8 mouse cellular contexts compared by ENCODE assay signal in genomic region chr8:118284112-118285029, GRCm38 (mm10). TPM values are rescaled to one million over a fixed set of nuclear protein-coding genes. Genes with fewer than 3 reads are reported as not detected.
DNase-seq lines count a peak whose midpoint lies in the region; ATAC-seq and TF ChIP-seq lines count a peak whose summit lies in the region.
"Had no signal": no experiment of that assay in that cellular context is flagged by ENCODE, and none has a peak within 500 bp of the region (broad histone marks: within the 10 kb centered on the region; RNA-seq: fewer than 3 reads in every experiment).

No protein-coding gene starts in this region.

- DNase-seq in R1 (ENCODE audit: low read depth, low spot score), result peak; percentile 40
- DNase-seq in embryonic facial prominence, embryonic 11.5 days (ENCODE audit: low spot score), result peak; percentile 63
- DNase-seq in heart, embryonic 10.5 days (ENCODE audit: low spot score), result peak; percentile 79
- DNase-seq in layer of hippocampus, postnatal 36 days, result peak; percentile 44 to 47
- peak; percentile 26 for DNase-seq in yolk sac, embryonic 10.5 days (ENCODE audit: low spot score)

- TF ChIP-seq CTCF in E14TG2a.4 (conservative IDR thresholded peaks at IDR 0.05; ENCODE audit: low read length), result no peak

- no peak overlapping the region for H3K27ac ChIP-seq in embryonic facial prominence, embryonic 11.5 days (replicated peaks; ENCODE audit: low read depth, low read length)
- peak overlapping the region; percentile 89 for H3K27ac ChIP-seq in heart, embryonic 10.5 days
- peak overlapping the region; percentile 83 for H3K27ac ChIP-seq in midbrain, embryonic 15.5 days

- under 1% methylated on average over 45 of the region's 46 CpGs for WGBS in embryonic facial prominence, embryonic 11.5 days
- WGBS in heart, embryonic 10.5 days, result under 1% methylated on average over 43 of the region's 46 CpGs
- WGBS in midbrain, embryonic 15.5 days, result under 1% methylated on average over 46 of the region's 46 CpGs

- peak overlapping the region; percentile 93 for H3K4me2 ChIP-seq in embryonic facial prominence, embryonic 11.5 days (ENCODE audit: low read depth, low read length)
- peak overlapping the region; percentile 90 for H3K4me2 ChIP-seq in midbrain, embryonic 15.5 days

- H3K9ac ChIP-seq in embryonic facial prominence, embryonic 11.5 days (replicated peaks; ENCODE audit: low read length), result peak overlapping the region; percentile 63
- H3K9ac ChIP-seq in midbrain, embryonic 15.5 days, result peak overlapping the region; percentile 70

- peak; percentile 70; the same call in 1 of the 2 replicates for ATAC-seq in embryonic facial prominence, embryonic 11.5 days (replicated peaks; ENCODE audit: insufficient number of reproducible peaks, low FRiP score, low TSS enrichment, low read depth)
- ATAC-seq in midbrain, embryonic 15.5 days (replicated peaks), result peak; percentile 71

- peaks cover 58% of the 10 kb centered on the region for H3K4me1 ChIP-seq in E14TG2a.4 (replicated peaks; ENCODE audit: low read depth, low read length)
- no peaks in the 10 kb centered on the region for H3K4me1 ChIP-seq in embryonic facial prominence, embryonic 11.5 days (ENCODE audit: control insufficient read depth, insufficient read depth, low read length)
- peaks cover 58% of the 10 kb centered on the region for H3K4me1 ChIP-seq in heart, embryonic 10.5 days
- H3K4me1 ChIP-seq in midbrain, embryonic 15.5 days, result peaks cover 36% of the 10 kb centered on the region

- H3K27me3 ChIP-seq in E14TG2a.4 (ENCODE audit: insufficient read depth, low read length), result peaks cover 60% of the 10 kb centered on the region
- peaks cover 14% of the 10 kb centered on the region for H3K27me3 ChIP-seq in embryonic facial prominence, embryonic 11.5 days (ENCODE audit: control insufficient read depth, insufficient read depth, low read length)
- H3K27me3 ChIP-seq in heart, embryonic 10.5 days (ENCODE audit: insufficient read depth, poor library complexity, severe bottlenecking), result peaks cover 31% of the 10 kb centered on the region
- H3K27me3 ChIP-seq in midbrain, embryonic 15.5 days (replicated peaks), result no peaks in the 10 kb centered on the region

- no peaks in the 10 kb centered on the region for H3K36me3 ChIP-seq in E14TG2a.4 (ENCODE audit: insufficient read depth, low read length)
- no peaks in the 10 kb centered on the region for H3K36me3 ChIP-seq in embryonic facial prominence, embryonic 11.5 days (replicated peaks; ENCODE audit: control insufficient read depth, insufficient read depth, low read depth, low read length)
- H3K36me3 ChIP-seq in heart, embryonic 10.5 days, result no peaks in the 10 kb centered on the region
- H3K36me3 ChIP-seq in midbrain, embryonic 15.5 days (replicated peaks), result no peaks in the 10 kb centered on the region

- H3K4me3 ChIP-seq in E14TG2a.4 (replicated peaks; ENCODE audit: low read length), result peak overlapping the region; percentile 74
- peak overlapping the region; percentile 45 for H3K4me3 ChIP-seq in embryonic facial prominence, embryonic 11.5 days (ENCODE audit: low read depth, low read length)
- peak overlapping the region; percentile 65 for H3K4me3 ChIP-seq in heart, embryonic 10.5 days
- H3K4me3 ChIP-seq in midbrain, embryonic 15.5 days, result peak overlapping the region; percentile 52
- H3K4me3 ChIP-seq: erythroblast, embryonic 14.5 days had no signal

- peaks cover 9% of the 10 kb centered on the region for H3K9me3 ChIP-seq in E14TG2a.4 (ENCODE audit: low read length)
- H3K9me3 ChIP-seq in embryonic facial prominence, embryonic 11.5 days (replicated peaks; ENCODE audit: control insufficient read depth, low read length), result no peaks in the 10 kb centered on the region
- H3K9me3 ChIP-seq in heart, embryonic 10.5 days, result no peaks in the 10 kb centered on the region
- H3K9me3 ChIP-seq in midbrain, embryonic 15.5 days, result no peaks in the 10 kb centered on the region

RNA-seq across cellular contexts. Expression of gene Cdh13, which starts 0.8 kb away (rescaled TPM):
- polyA plus RNA-seq in embryonic facial prominence, embryonic 11.5 days (2014; fragmentation: Nextera tagmentation; extraction: Ambion mirVana), result 5.1 and 7.1 TPM in 2 replicates
- polyA plus RNA-seq in heart, embryonic 10.5 days (2016; fragmentation: Nextera tagmentation; extraction: Ambion mirVana), result 14.4 and 28.6 TPM in 2 replicates
- 10 to 100 TPM; 37.3 to 41.5 TPM for total RNA-seq in layer of hippocampus, postnatal 36 days (2021)
- 110 TPM in 2 replicates for polyA plus RNA-seq in midbrain, embryonic 15.5 days (2015; fragmentation: Nextera tagmentation; extraction: Ambion mirVana)
- polyA plus RNA-seq: erythroblast, embryonic 14.5 days had no signal

Comparison
In these comparisons a context has a peak if more than half of its experiments do, and no peak if none do; other contexts are left out.
1. DNase-seq: peak in every context shown above with its lines; median percentile 79 in heart, embryonic 10.5 days; 63 in embryonic facial prominence, embryonic 11.5 days; 46 in layer of hippocampus, postnatal 36 days; 40 in R1; 26 in yolk sac, embryonic 10.5 days.